Mouse (Mus musculus): ENCODE data around the gene Tenm4.

DNA sequence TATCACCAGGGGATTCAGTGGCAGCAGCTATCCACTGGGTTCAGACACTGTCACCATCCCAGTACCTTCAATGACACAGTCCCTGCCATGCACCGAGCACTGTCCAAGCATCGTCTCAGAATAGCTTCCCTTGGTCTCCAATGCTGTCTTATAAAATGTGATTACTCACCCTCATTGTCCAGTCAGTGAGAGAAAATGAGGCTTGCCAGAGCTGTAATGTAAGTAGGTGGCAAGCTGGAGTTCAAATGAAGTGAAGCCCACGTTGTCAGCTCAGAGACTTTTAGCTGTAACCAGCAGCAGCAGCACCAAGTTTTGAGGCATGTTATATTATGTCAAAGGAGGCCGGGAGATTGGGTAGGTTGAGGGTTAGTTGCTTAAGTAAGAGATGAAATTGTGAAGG is 507.2 kb downstream of the Tenm4 start:
- TF ChIP-seq POLR2A (IDR thresholded peaks at IDR 0.05; ENCODE audit: borderline replicate concordance, insufficient read depth, low read length) (no peak), CTCF (IDR thresholded peaks at IDR 0.05; ENCODE audit: borderline replicate concordance, insufficient read depth, low read depth, low read length) (no peak)
